Mouse (Mus musculus) right cerebral cortex, postnatal 25 days (tissue): Measurements from ENCODE around the gene Brd7.

Source experiments
- DNase-seq: peaks from one replicate; pipeline ENCODE4 v3.0.0; 2022

Brd7 gene

GRCm38 (mm10) chr8:88307736-88308135 is 54.3 kb downstream of the Brd7 start:
- DNase-seq = no peak

- DNase-seq = no peak
Observed at GRCm38 (mm10) chr8:88306511-88306910, 55.5 kb downstream of the Brd7 start.

GRCm38 (mm10) chr8:88305814-88306213 is 56.2 kb downstream of the Brd7 start:
- no peak for DNase-seq

- DNase-seq = no peak
Observed at GRCm38 (mm10) chr8:88301589-88302437, 60.2 kb downstream of the Brd7 start.

- DNase-seq = no peak
Observed at GRCm38 (mm10) chr8:88299907-88300603, 61.9 kb downstream of the Brd7 start.

- DNase-seq = no peak
Observed at GRCm38 (mm10) chr8:88298733-88299103, 63.3 kb downstream of the Brd7 start.

GRCm38 (mm10) chr8:88297976-88298732 is 63.8 kb downstream of the Brd7 start:
- no peak for DNase-seq

GRCm38 (mm10) chr8:88294977-88295376 is 67.0 kb downstream of the Brd7 start:
- DNase-seq = no peak

- DNase-seq = no peak
Observed at GRCm38 (mm10) chr8:88293590-88294356, 68.2 kb downstream of the Brd7 start.

GRCm38 (mm10) chr8:88292926-88293325 is 69.1 kb downstream of the Brd7 start:
- no peak for DNase-seq

- DNase-seq = no peak
Observed at GRCm38 (mm10) chr8:88291305-88291690, 70.7 kb downstream of the Brd7 start.

GRCm38 (mm10) chr8:88290326-88291304 is 71.4 kb downstream of the Brd7 start:
- no peak for DNase-seq

- no peak for DNase-seq
Observed at GRCm38 (mm10) chr8:88289901-88290300, 72.1 kb downstream of the Brd7 start.

GRCm38 (mm10) chr8:88288622-88289242 is 73.3 kb downstream of the Brd7 start:
- DNase-seq = no peak

- no peak for DNase-seq
Observed at GRCm38 (mm10) chr8:88286421-88286960, 75.5 kb downstream of the Brd7 start.

- no peak for DNase-seq
Observed at GRCm38 (mm10) chr8:88285469-88286356, 76.3 kb downstream of the Brd7 start.

- DNase-seq = no peak
Observed at GRCm38 (mm10) chr8:88284738-88285137, 77.3 kb downstream of the Brd7 start.

GRCm38 (mm10) chr8:88283243-88284115 is 78.5 kb downstream of the Brd7 start:
- no peak for DNase-seq

- no peak for DNase-seq
Observed at GRCm38 (mm10) chr8:88282684-88283083, 79.3 kb downstream of the Brd7 start.
